Mouse (Mus musculus) forebrain, postnatal 0 days (tissue): ENCODE data around the gene Col7a1. TPM values are rescaled to one million over a fixed set of nuclear protein-coding genes. Genes with fewer than 3 reads are reported as not detected.

ENCODE experiments used
- ATAC-seq: fragments of 200-750 bp; cut with Nextera tagmentation; 2 replicates; pipeline ENCODE4 v1.8.0; 2017; ENCODE audit warnings: mild to moderate bottlenecking, moderate library complexity
- DNase-seq: peaks from one replicate; pipeline ENCODE4 v3.0.0-alpha.2; 2015
- H3K27ac ChIP-seq: fragments of 300-500 bp; sonication (generic); 2 replicates; pipeline ENCODE4 v1.5.1; 2014; ENCODE audit warnings: low read depth, mild to moderate bottlenecking, antibody characterized with exemption, low read length, moderate library complexity, mixed read lengths
- H3K27me3 ChIP-seq: fragments of 300-500 bp; sonication (generic); 2 replicates; pipeline ENCODE4 v1.6.1; 2014; ENCODE audit warnings: mild to moderate bottlenecking, low read length, mixed read lengths; ENCODE audit not compliant: insufficient read depth
- H3K36me3 ChIP-seq: fragments of 300-500 bp; sonication (generic); 2 replicates; pipeline ENCODE4 v1.6.1; 2014; ENCODE audit warnings: mild to moderate bottlenecking, moderate library complexity; ENCODE audit not compliant: insufficient read depth
- H3K4me1 ChIP-seq: fragments of 300-500 bp; sonication (generic); 2 replicates; pipeline ENCODE4 v1.6.1; 2014; ENCODE audit warnings: antibody characterized with exemption; ENCODE audit not compliant: insufficient read depth
- H3K4me2 ChIP-seq: fragments of 300-500 bp; sonication (generic); 2 replicates; pipeline ENCODE4 v1.6.1; 2014; ENCODE audit warnings: low read depth, mild to moderate bottlenecking, moderate library complexity
- H3K4me3 ChIP-seq: fragments of 300-500 bp; sonication (generic); 2 replicates; pipeline ENCODE4 v1.5.1; 2014; ENCODE audit warnings: low read depth, low read length, mixed read lengths
- H3K9ac ChIP-seq: fragments of 300-500 bp; sonication (generic); 2 replicates; pipeline ENCODE4 v1.6.1; 2014; ENCODE audit warnings: mild to moderate bottlenecking
- H3K9me3 ChIP-seq: fragments of 300-500 bp; sonication (generic); 2 replicates; pipeline ENCODE4 v1.6.1; 2016; ENCODE audit warnings: low read length
- CTCF ChIP-seq: sonication (generic); IDR thresholded peaks from 2 replicates; pipeline ENCODE4 v1.5.1; 2016; ENCODE audit warnings: antibody characterized with exemption, control low read depth, low read depth
- WGBS: fragments of 180-500 bp; shearing (Covaris S2); extraction: QIAGEN DNeasy Blood & Tissue Kit; methylation state at CpG from one replicate; pipeline ENCODE4 v1.1.7; 2014; 5-methylcytosine and 5-hydroxymethylcytosine counted together
- polyA plus RNA-seq: library from polyadenylated mRNA; unstranded; fragments of >200 nt; fragmentation: Nextera tagmentation; extraction: Ambion mirVana; gene quantifications from 2 replicates; pipeline ENCODE4 v1.2.1, GENCODE M21; 2015
- total RNA-seq: library from RNA; depleted of rRNA; stranded (reverse); fragments of >200 nt; gene quantifications from 2 replicates; pipeline ENCODE4 v1.2.3, GENCODE M21; 2014

The Col7a1 gene
- total and polyA plus RNA-seq, 2 experiments from 2014 or later, result 1.6 to 5.4 TPM

DNA sequence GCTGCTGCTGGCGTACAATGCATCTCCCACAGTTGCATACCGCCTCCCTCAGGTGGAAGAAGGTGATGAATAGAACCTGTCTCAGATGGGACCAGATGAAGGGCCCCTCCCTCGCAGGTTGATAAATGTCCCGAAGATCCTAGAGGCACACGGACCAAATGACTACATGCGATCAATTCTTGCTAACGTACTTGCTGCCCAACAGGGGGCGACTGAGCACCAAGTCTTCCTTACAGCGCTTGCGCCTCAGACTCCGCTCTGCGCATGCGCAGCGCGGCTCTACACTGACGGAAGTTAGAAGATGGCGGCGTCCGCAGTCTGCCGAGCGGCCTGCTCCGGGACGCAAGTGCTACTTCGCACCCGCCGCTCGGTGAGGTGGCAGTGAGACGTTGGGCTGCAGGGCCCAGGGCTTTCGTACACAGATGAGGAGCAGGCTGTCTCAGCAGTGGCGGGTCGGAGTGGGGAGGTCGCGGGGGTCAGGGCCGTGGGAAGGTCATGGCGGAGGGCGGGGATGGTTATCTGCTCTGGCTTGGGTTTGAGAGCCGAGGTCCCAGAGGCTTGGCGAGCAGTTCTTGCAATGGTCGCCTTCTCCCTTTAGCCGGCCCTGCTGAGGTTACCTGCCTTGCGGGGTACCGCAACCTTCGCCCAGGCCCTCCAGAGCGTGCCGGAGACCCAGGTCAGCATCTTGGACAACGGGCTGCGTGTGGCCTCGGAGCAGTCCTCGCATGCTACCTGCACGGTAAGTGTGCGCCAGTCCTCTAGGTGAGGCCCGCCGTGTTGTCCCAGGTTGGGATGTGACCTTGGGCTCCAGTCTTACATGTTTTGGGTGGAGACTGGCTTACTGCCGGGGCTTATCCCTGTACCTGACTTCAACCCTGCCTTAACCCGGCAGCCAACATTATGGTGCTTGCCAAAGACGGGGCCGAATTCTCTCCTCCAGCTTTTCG, 16.7 kb upstream of the Col7a1 start, which contains the start of gene Uqcrc1:
Gene Uqcrc1 (plus strand): TSS at position 216 of the 947 bp plus-strand sequence.
- Histone ChIP-seq H3K9me3 (no peaks in the 10 kb centered on the region), H3K4me3 (peak within 1 kb of the TSS; percentile 83), H3K36me3 (peaks cover 23% of the 10 kb centered on the region; the same call in 1 of the 2 replicates), H3K27ac (peak within 1 kb of the TSS; percentile 75), H3K4me2 (peak within 1 kb of the TSS; percentile 85), H3K9ac (peak within 1 kb of the TSS; percentile 82), H3K27me3 (no peaks in the 10 kb centered on the region), H3K4me1 (0 out of 2 replicates have a peak, but pooled peaks cover 5% of the 10 kb centered on the region)
- peak; percentile 94 for TF ChIP-seq CTCF
- DNase-seq (peak; percentile 99), ATAC-seq (peak; percentile 93)
- 1% methylated on average over 58 of the region's 58 CpGs for WGBS

DNA sequence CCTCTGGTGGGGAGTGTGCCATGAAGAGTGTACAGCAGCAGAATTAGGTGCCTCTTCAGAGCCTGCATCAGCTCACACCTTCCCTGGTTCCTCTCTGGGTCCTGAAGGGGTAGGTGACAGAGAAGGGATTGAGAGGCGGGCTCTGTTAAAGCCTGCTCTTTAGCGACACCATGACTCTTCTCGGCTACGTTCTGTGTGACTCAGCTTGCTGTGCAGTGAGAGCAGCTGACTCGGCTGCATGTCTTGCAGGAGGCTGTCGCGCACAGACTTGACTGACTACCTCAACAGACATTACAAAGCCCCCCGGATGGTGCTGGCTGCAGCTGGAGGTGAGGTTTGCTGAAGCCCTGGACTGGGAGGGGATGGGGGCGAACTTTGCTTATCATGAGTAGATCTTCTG, 8.3 kb upstream of the Col7a1 start:
- Histone ChIP-seq H3K4me2 (no peak overlapping the region), H3K4me3 (no peak overlapping the region), H3K36me3 (peaks cover 81% of the 10 kb centered on the region), H3K9me3 (no peaks in the 10 kb centered on the region), H3K4me1 (no peaks in the 10 kb centered on the region), H3K9ac (no peak overlapping the region), H3K27ac (no peak overlapping the region), H3K27me3 (no peaks in the 10 kb centered on the region)
- ATAC-seq (0 out of 2 replicates have a peak, but pooled peaks have one; percentile 20), DNase-seq (no peak)
- 83% methylated on average over 9 of the region's 9 CpGs for WGBS
- TF ChIP-seq CTCF, result no peak

DNA sequence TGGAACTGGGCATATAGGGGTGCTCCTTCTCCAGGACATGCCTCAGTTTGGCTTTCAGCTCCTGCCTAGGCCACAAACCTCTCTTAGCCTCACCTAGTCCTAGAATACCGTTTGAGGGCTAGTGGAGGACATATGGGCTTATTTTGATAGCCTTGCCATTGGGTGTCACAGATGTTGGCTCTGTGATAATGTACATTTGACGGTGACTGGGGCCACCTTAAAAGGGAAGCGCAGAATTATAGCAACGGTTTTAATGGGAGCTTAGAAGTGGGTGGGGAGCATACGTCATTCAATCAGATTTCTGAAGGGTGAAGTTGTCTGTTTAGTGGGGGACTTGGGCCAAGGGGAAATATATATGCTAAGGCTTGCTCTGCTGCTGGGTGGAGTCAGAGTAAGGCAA, 7.8 kb upstream of the Col7a1 start:
- ATAC-seq (no peak), DNase-seq (no peak)
- no peak overlapping the region for H3K4me2 ChIP-seq
- WGBS, result 90% methylated on average over 5 of the region's 5 CpGs
- no peak for TF ChIP-seq CTCF
- H3K4me1 ChIP-seq, result no peaks in the 10 kb centered on the region
- H3K36me3 ChIP-seq, result peaks cover 86% of the 10 kb centered on the region
- H3K27me3 ChIP-seq, result no peaks in the 10 kb centered on the region
- H3K9me3 ChIP-seq, result no peaks in the 10 kb centered on the region
- no peak overlapping the region for H3K4me3 ChIP-seq
- H3K27ac ChIP-seq, result no peak overlapping the region
- H3K9ac ChIP-seq, result no peak overlapping the region

DNA sequence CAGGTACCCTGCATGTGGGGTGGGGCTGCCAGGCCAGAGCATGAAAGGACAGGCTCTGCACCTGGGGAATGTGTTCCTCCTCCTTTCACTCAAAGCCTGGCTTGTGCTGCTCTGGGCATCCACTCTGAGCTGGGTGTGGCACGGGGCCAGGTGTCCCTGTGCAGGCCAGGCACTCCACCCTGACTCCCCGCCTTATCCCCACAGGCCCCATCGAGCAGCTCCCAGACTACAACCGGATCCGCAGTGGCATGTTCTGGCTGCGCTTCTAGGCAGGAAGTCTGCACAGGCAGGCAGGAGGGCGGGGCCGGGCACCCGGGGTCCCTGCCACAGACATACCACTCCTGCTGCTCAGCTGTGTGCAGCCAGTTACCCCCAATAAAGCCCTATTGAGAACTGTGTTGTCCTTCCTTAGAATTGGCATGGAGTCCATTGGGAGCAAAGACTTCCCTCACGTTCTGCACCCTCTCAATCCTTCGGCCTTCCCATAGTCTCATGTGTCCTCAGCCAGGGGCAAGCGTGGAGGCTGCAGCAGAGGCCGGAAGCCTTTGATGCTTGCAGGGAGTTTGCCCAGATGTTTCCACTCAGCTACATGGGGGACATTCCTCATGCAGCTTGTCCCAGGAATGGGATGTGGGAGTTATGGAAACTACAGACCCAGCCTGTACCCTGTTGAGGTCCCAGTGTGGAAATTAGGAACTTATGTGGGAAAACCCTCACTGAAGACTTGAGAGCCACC, 4.0 kb upstream of the Col7a1 start:
- no peaks in the 10 kb centered on the region for H3K4me1 ChIP-seq
- no peaks in the 10 kb centered on the region for H3K9me3 ChIP-seq
- no peak for DNase-seq
- peak; percentile 34; the same call in 1 of the 2 replicates for ATAC-seq
- H3K27ac ChIP-seq, result peak overlapping the region; percentile 21; the same call in 1 of the 2 replicates
- no peak overlapping the region for H3K4me2 ChIP-seq
- WGBS, result 92% methylated on average over 13 of the region's 13 CpGs
- H3K9ac ChIP-seq, result no peak overlapping the region
- no peak for TF ChIP-seq CTCF
- no peak overlapping the region for H3K4me3 ChIP-seq
- no peaks in the 10 kb centered on the region for H3K27me3 ChIP-seq
- H3K36me3 ChIP-seq, result peaks cover 60% of the 10 kb centered on the region

DNA sequence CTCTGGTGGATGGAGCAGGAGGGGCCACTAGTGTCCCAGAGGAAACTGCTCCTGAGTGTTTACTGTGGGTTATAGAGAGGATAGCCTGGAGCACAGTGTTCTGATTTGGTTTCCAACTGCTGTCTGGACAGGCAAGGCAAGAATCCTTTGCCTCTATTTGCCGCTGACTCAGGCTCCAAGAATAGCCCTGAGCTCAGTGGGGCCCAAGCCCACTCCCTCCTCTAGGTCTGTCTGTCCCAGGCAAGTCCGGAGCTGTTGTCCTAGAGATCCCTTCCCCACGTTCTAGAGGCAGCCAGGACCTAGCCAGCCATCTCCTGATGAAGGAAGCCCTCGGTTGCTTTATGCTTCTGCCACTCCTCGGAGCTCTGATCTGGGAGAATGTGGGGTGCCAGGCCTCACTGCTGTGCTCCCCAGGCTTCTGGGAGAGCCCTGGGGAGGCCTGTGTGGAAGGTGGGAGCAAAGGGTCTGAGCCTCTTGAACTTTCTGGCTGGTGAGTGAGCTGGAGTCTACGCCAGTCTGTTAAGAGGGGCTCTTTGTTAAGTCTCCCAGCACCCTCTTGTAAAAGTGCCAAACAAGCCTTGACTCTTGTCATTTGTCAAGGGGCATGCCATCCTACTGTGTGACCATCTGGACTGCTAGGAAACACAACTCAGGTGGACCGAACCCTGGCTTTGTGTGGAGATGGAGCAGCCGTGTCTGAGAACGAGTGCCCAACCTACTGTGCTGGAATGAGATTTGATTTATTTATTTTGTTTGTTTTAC, 3.2 kb upstream of the Col7a1 start:
- no peak overlapping the region for H3K9ac ChIP-seq

DNA sequence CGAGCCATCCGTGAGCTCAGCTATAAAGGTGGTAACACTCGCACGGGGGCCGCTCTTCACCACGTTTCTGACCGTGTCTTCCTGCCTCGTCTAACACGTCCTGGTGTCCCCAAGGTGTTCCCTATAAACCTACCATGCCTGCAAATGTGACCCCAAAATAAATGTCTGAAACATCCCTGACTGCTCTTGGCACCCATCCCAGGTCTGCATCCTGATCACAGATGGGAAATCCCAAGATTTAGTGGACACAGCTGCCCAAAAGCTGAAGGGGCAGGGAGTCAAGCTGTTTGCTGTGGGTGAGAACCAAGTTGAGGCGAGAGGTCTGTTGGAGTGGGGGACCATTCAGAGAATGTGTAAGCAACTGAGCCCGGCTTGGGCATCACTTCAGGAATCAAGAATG, 1.9 kb downstream of the Col7a1 start:
- no peaks in the 10 kb centered on the region for H3K4me1 ChIP-seq
- peaks cover 4% of the 10 kb centered on the region for H3K36me3 ChIP-seq
- H3K27me3 ChIP-seq, result no peaks in the 10 kb centered on the region
- ATAC-seq (no peak), DNase-seq (no peak)
- no peak overlapping the region for H3K4me2 ChIP-seq
- TF ChIP-seq CTCF, result no peak
- H3K27ac ChIP-seq, result no peak overlapping the region
- no peak overlapping the region for H3K4me3 ChIP-seq
- H3K9me3 ChIP-seq, result no peaks in the 10 kb centered on the region
- WGBS, result 86% methylated on average over 11 of the region's 11 CpGs
- H3K9ac ChIP-seq, result no peak overlapping the region

More for the DNA sequence above, 3.2 kb upstream of the Col7a1 start:
- no peak for DNase-seq
- H3K36me3 ChIP-seq, result peaks cover 52% of the 10 kb centered on the region
- H3K4me1 ChIP-seq, result no peaks in the 10 kb centered on the region
- no peak overlapping the region for H3K4me3 ChIP-seq
- 90% methylated on average over 9 of the region's 9 CpGs for WGBS
- TF ChIP-seq CTCF, result no peak
- H3K4me2 ChIP-seq, result no peak overlapping the region
- H3K27me3 ChIP-seq, result no peaks in the 10 kb centered on the region
- ATAC-seq, result 0 out of 2 replicates have a peak, but pooled peaks have one; percentile 5
- no peak overlapping the region for H3K27ac ChIP-seq
- H3K9me3 ChIP-seq, result no peaks in the 10 kb centered on the region
